Mouse (Mus musculus) ZHBTc4 (cell line): ENCODE results near the gene Vmn1r195.
A peak's percentile ranks its signal among the peaks of the same experiment; 100 is the strongest.
"Not testable (repeated sequence)": the region's sequence is repeated elsewhere in the genome, so short reads cannot be mapped to it uniquely, and the experiment has no call there.

Source experiments
- DNase-seq: peaks from one replicate; pipeline ENCODE4 v3.0.0-alpha.2; 2011; ENCODE audit warnings: low read depth, low spot score

Gene Vmn1r195

GRCm38 (mm10) chr13:22270222-22270621 is at the start of gene Vmn1r195:
TSS of gene Vmn1r195 (plus strand) at chr13:22270522.
- not testable (repeated sequence) for DNase-seq

- not testable (repeated sequence) for DNase-seq
Observed at GRCm38 (mm10) chr13:22223060-22223459, 47.3 kb upstream of the Vmn1r195 start, which contains the start of gene Vmn1r193. TSS of gene Vmn1r193 (minus strand) at chr13:22223160.

GRCm38 (mm10) chr13:22243915-22244314 is 26.4 kb upstream of the Vmn1r195 start, which contains the start of gene Vmn1r194:
TSS of gene Vmn1r194 (plus strand) at chr13:22244215.
- DNase-seq: no peak

GRCm38 (mm10) chr13:22271721-22272120 is 1.4 kb downstream of the Vmn1r195 start:
- no peak for DNase-seq

- DNase-seq: no peak
Observed at GRCm38 (mm10) chr13:22284578-22284977, 14.3 kb downstream of the Vmn1r195 start.

GRCm38 (mm10) chr13:22289620-22290019 is 19.3 kb downstream of the Vmn1r195 start, which contains the start of gene Vmn1r196:
TSS of gene Vmn1r196 (plus strand) at chr13:22289920.
- no peak for DNase-seq

GRCm38 (mm10) chr13:22308075-22308474 is 37.8 kb downstream of the Vmn1r195 start:
- peak; percentile 61 for DNase-seq

GRCm38 (mm10) chr13:22315361-22315760 is 45.0 kb downstream of the Vmn1r195 start:
- DNase-seq: no peak

GRCm38 (mm10) chr13:22317366-22317765 is 47.0 kb downstream of the Vmn1r195 start:
- no peak for DNase-seq

GRCm38 (mm10) chr13:22320091-22320490 is 49.8 kb downstream of the Vmn1r195 start:
- peak; percentile 53 for DNase-seq

- no peak for DNase-seq
Observed at GRCm38 (mm10) chr13:22324289-22324688, 54.0 kb downstream of the Vmn1r195 start, which contains the start of gene Vmn1r197. TSS of gene Vmn1r197 (plus strand) at chr13:22324589.
